Mouse (Mus musculus): ENCODE data around the gene Rcc1. TPM values are rescaled to one million over a fixed set of nuclear protein-coding genes. Genes with fewer than 3 reads are reported as not detected.

The Rcc1 gene
- 10 to 100 TPM in 1 of 2 experiments, 1 to 10 TPM in 1; 9.5 to 25.2 TPM for polyA plus RNA-seq (2017; shearing (Covaris generic))

GRCm38 (mm10) chr4:132353481-132353885 lies at the start of gene Rcc1:
TSS of gene Rcc1 (minus strand) at chr4:132353605.
- peak; percentile 94 for ATAC-seq

GRCm38 (mm10) chr4:132401016-132401415 lies 47.6 kb upstream of the Rcc1 start:
- no peak for ATAC-seq

- no peak for ATAC-seq
Measured at GRCm38 (mm10) chr4:132398863-132399262, 45.5 kb upstream of the Rcc1 start.

- no peak for ATAC-seq
Measured at GRCm38 (mm10) chr4:132398045-132398774, 44.8 kb upstream of the Rcc1 start.

- no peak for ATAC-seq
Measured at GRCm38 (mm10) chr4:132397120-132397519, 43.7 kb upstream of the Rcc1 start.

GRCm38 (mm10) chr4:132396251-132396650 lies 42.8 kb upstream of the Rcc1 start:
- no peak for ATAC-seq

- no peak for ATAC-seq
Measured at GRCm38 (mm10) chr4:132391063-132391740, 37.8 kb upstream of the Rcc1 start.

- no peak for ATAC-seq
Measured at GRCm38 (mm10) chr4:132389302-132389701, 35.9 kb upstream of the Rcc1 start.

GRCm38 (mm10) chr4:132387617-132388016 lies 34.2 kb upstream of the Rcc1 start:
- ATAC-seq, result no peak

GRCm38 (mm10) chr4:132386846-132387245 lies 33.4 kb upstream of the Rcc1 start:
- no peak for ATAC-seq

GRCm38 (mm10) chr4:132385771-132386410 lies 32.5 kb upstream of the Rcc1 start:
- no peak for ATAC-seq

- no peak for ATAC-seq
Measured at GRCm38 (mm10) chr4:132383455-132383854, 30.1 kb upstream of the Rcc1 start.

GRCm38 (mm10) chr4:132382296-132382695 lies 28.9 kb upstream of the Rcc1 start:
- no peak for ATAC-seq

- no peak for ATAC-seq
Measured at GRCm38 (mm10) chr4:132380965-132381616, 27.7 kb upstream of the Rcc1 start.

GRCm38 (mm10) chr4:132373820-132374219 lies 20.4 kb upstream of the Rcc1 start:
- ATAC-seq, result no peak

GRCm38 (mm10) chr4:132369953-132370750 lies 16.7 kb upstream of the Rcc1 start:
- no peak for ATAC-seq

- ATAC-seq, result no peak
Measured at GRCm38 (mm10) chr4:132367480-132368201, 14.2 kb upstream of the Rcc1 start.

- ATAC-seq, result no peak
Measured at GRCm38 (mm10) chr4:132365450-132366060, 12.2 kb upstream of the Rcc1 start.

- peak; percentile 72 for ATAC-seq
Measured at GRCm38 (mm10) chr4:132363487-132363886, 10.1 kb upstream of the Rcc1 start.

GRCm38 (mm10) chr4:132359510-132359909 lies 6.1 kb upstream of the Rcc1 start:
- no peak for ATAC-seq

- ATAC-seq, result no peak
Measured at GRCm38 (mm10) chr4:132356170-132356569, 2.8 kb upstream of the Rcc1 start.
